Mouse (Mus musculus): ENCODE measurements around the gene Dedd. TPM values are rescaled to one million over a fixed set of nuclear protein-coding genes. Genes with fewer than 3 reads are reported as not detected.

Gene Dedd
- total RNA-seq, 2 experiments from 2014 or later, result 34.6 to 35.4 TPM

Other genes with a start within 250 kb of the Dedd start
- gene Cfap126, start 215.2 kb upstream of the Dedd start, total RNA-seq (2021), result 1 to 10 TPM in 1 of 2 experiments, under 1 TPM in 1; 0.52 to 1.5 TPM
- gene Sdhc, start 178.5 kb upstream of the Dedd start, total RNA-seq (2021), result 100 to 1,000 TPM; 204 to 220 TPM
- gene Mpz, start 178.4 kb upstream of the Dedd start, total RNA-seq (2021), result not detected
- gene Pcp4l1, start 132.9 kb upstream of the Dedd start, total RNA-seq (2021), result 10 to 100 TPM; 42.1 to 43.6 TPM
- gene Nr1i3, start 115.2 kb upstream of the Dedd start, total RNA-seq (2021), result under 1 TPM; 0.12 to 0.15 TPM
- 10 to 100 TPM; 81.4 to 85.9 TPM for gene Tomm40l, start 106.6 kb upstream of the Dedd start, total RNA-seq (2021)
- gene Apoa2, start 104.1 kb upstream of the Dedd start, total RNA-seq (2021), result 1 to 10 TPM; 1.9 to 2.3 TPM
- gene Fcer1g, start 94.8 kb upstream of the Dedd start, total RNA-seq (2021), result 10 to 100 TPM; 13.1 to 15.8 TPM
- 10 to 100 TPM; 23.5 to 26.1 TPM for gene Adamts4, start 78.7 kb upstream of the Dedd start, total RNA-seq (2021)
- gene Ndufs2, start 77.8 kb upstream of the Dedd start, total RNA-seq (2021), result 100 to 1,000 TPM; 280 to 296 TPM
- 10 to 100 TPM; 63.9 to 66.7 TPM for gene B4galt3, start 58.8 kb upstream of the Dedd start, total RNA-seq (2021)
- 10 to 100 TPM; 21.9 to 33.4 TPM for gene Ppox, start 48.0 kb upstream of the Dedd start, total RNA-seq (2021)
- gene Usp21, start 41.2 kb upstream of the Dedd start, total RNA-seq (2021), result 10 to 100 TPM; 58.1 to 64.8 TPM
- gene Ufc1, start 34.1 kb upstream of the Dedd start, total RNA-seq (2021), result 100 to 1,000 TPM; 105 to 116 TPM
- 10 to 100 TPM; 45.7 to 47.3 TPM for gene Nit1, start 16.5 kb downstream of the Dedd start, total RNA-seq (2021)
- gene Pfdn2, start 16.5 kb downstream of the Dedd start, total RNA-seq (2021), result 100 to 1,000 TPM; 163 to 173 TPM
- 1 to 10 TPM; 6.4 to 9.2 TPM for gene Klhdc9, start 31.7 kb downstream of the Dedd start, total RNA-seq (2021)
- gene Nectin4, start 41.0 kb downstream of the Dedd start, total RNA-seq (2021), result 1 to 10 TPM; 3.6 to 3.7 TPM
- 1 to 10 TPM; 1.8 to 2.0 TPM for gene Arhgap30, start 59.8 kb downstream of the Dedd start, total RNA-seq (2021)
- 100 to 1,000 TPM; 113 to 139 TPM for gene Usf1, start 82.2 kb downstream of the Dedd start, total RNA-seq (2021)
- gene Tstd1, start 89.7 kb downstream of the Dedd start, total RNA-seq (2021), result 1 to 10 TPM; 3.1 to 3.3 TPM
- gene F11r, start 108.4 kb downstream of the Dedd start, total RNA-seq (2021), result 1 to 10 TPM; 4.7 to 5.1 TPM
- 1 to 10 TPM; 6.1 to 7.5 TPM for gene Alyref2, start 174.3 kb downstream of the Dedd start, total RNA-seq (2021)
- not detected for gene Itln1, start 206.1 kb downstream of the Dedd start, total RNA-seq (2021)
- not detected for gene Cd244a, start 230.0 kb downstream of the Dedd start, total RNA-seq (2021)

Measured in layer of hippocampus, postnatal 25 days (tissue).